Mouse (Mus musculus): ENCODE measurements around the gene Iars. TPM values are rescaled to one million over a fixed set of nuclear protein-coding genes. Genes with fewer than 3 reads are reported as not detected.
A peak's percentile ranks its signal among the peaks of the same experiment; 100 is the strongest.

Gene Iars
- 59.9 and 72.4 TPM in 2 replicates for polyA plus RNA-seq (2015; fragmentation: Nextera tagmentation; extraction: Ambion mirVana)

- 6% methylated on average over 26 of the region's 26 CpGs for WGBS
- Histone ChIP-seq H3K4me1 (peaks cover 25% of the 10 kb centered on the region), H3K27me3 (no peaks in the 10 kb centered on the region), H3K4me3 (peak within 1 kb of the TSS; percentile 93), H3K27ac (peak within 1 kb of the TSS; percentile 33; the same call in 1 of the 2 replicates), H3K4me2 (peak within 1 kb of the TSS; percentile 85), H3K9ac (peak within 1 kb of the TSS; percentile 84), H3K36me3 (ENCODE audit: poor library complexity, severe bottlenecking) (peaks cover 26% of the 10 kb centered on the region), H3K9me3 (replicated peaks) (no peaks in the 10 kb centered on the region)
- peak; percentile 100 for ATAC-seq
Measured at GRCm38 (mm10) chr13:49681351-49682232, at the start of gene Iars. Iars (plus strand) TSS chr13:49682100.

DNA sequence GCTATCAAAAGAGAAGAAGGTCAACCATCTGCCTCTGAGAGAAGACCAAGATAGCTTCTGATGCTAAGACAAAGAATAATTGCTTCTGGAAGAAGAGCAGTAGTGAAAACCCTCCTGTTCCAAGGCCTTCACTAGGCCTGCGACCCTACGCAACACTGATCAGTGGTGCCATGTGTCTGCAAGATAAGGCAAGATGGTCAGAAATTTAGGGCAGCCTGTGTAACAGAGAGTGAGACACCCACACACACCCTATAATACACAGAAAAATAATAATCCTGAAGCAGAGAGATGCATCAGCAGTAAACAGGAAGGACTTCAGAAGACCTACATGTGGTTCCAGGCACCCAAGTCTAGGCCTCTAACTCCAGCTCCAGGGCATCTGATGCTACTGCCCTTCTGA, 41.9 kb upstream of the Iars start:
- Histone ChIP-seq H3K4me2 (no peak overlapping the region), H3K27ac (no peak overlapping the region), H3K4me1 (no peaks in the 10 kb centered on the region), H3K27me3 (no peaks in the 10 kb centered on the region), H3K36me3 (ENCODE audit: poor library complexity, severe bottlenecking) (no peaks in the 10 kb centered on the region), H3K9me3 (replicated peaks) (no peaks in the 10 kb centered on the region), H3K4me3 (no peak overlapping the region), H3K9ac (no peak overlapping the region)
- 98% methylated on average over 2 of the region's 2 CpGs for WGBS
- no peak for ATAC-seq

DNA sequence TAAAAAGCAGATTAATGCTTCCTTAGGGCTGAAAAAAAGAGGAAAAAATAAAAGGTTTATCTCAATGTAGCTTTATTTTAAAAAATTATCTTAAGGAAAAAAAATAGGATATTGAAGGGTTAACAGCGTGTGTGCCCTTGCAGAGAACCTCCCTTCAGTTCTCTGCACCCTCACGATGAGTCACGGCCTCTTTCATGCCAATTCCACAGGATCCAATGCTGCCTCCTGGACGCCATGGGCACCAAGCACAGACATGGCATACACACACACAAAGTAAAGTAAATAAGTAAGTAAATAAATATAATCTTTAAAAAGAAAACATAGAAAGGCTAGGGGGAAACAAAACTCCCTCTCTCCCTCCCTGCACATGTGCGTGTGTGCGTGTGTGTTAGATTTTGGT, 39.2 kb upstream of the Iars start:
- no peak overlapping the region for H3K4me2 ChIP-seq
- no peaks in the 10 kb centered on the region for H3K4me1 ChIP-seq
- 74% methylated on average over 6 of the region's 6 CpGs for WGBS
- no peak overlapping the region for H3K9ac ChIP-seq
- no peaks in the 10 kb centered on the region for H3K36me3 ChIP-seq (ENCODE audit: poor library complexity, severe bottlenecking)
- H3K27me3 ChIP-seq = no peaks in the 10 kb centered on the region
- ATAC-seq = no peak
- H3K4me3 ChIP-seq = no peak overlapping the region
- H3K27ac ChIP-seq = no peak overlapping the region
- H3K9me3 ChIP-seq (replicated peaks) = no peaks in the 10 kb centered on the region

GRCm38 (mm10) chr13:49643669-49644362, 38.1 kb upstream of the Iars start:
- Histone ChIP-seq H3K27me3 (no peaks in the 10 kb centered on the region), H3K9me3 (replicated peaks) (no peaks in the 10 kb centered on the region), H3K36me3 (ENCODE audit: poor library complexity, severe bottlenecking) (no peaks in the 10 kb centered on the region), H3K27ac (no peak overlapping the region), H3K4me2 (no peak overlapping the region), H3K9ac (no peak overlapping the region), H3K4me1 (no peaks in the 10 kb centered on the region), H3K4me3 (no peak overlapping the region)
- no peak for ATAC-seq

DNA sequence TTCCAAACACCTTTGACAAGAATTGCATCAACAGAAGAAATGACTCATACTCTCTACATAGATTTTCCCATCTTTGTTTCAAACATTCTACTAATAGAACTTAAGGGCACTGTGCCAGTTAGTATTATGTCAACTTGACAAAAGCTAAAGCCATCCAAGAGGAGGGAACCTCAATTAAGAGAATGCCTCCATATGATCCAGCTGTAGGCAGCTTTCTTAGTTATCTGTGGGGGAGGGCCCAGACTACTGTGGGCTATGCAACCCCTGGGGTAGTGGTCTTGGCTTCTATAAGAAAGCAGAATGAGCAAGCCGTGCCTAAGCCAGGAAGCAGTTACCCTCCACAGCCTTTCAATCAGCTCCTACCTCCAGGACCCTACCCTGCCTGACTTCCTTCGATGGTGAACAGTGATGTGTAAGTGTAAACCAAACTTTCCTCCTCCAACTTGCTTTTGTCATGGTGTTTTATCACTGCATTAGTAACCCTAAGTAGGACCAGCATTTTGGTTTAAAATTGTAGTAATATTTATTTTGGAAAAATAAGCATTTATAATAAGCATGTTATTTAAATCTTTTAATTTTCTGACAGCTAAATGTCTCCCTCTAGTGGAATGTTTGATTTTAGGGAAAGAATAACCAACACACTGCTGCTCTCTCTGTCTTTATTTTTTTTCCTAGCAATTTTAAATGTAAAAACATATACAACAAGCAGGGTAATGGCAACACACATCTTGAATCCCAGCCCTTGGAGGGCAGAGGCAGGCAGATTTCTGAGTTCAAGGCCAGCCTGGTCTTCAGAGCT, 37.0 kb upstream of the Iars start:
- 69% methylated on average over 2 of the region's 2 CpGs for WGBS
- H3K36me3 ChIP-seq (ENCODE audit: poor library complexity, severe bottlenecking) = no peaks in the 10 kb centered on the region
- no peak overlapping the region for H3K4me2 ChIP-seq
- no peak overlapping the region for H3K4me3 ChIP-seq
- H3K27me3 ChIP-seq = no peaks in the 10 kb centered on the region
- ATAC-seq = peak; percentile 41; the same call in 1 of the 2 replicates
- H3K27ac ChIP-seq = no peak overlapping the region
- H3K9me3 ChIP-seq (replicated peaks) = no peaks in the 10 kb centered on the region
- no peak overlapping the region for H3K9ac ChIP-seq
- no peaks in the 10 kb centered on the region for H3K4me1 ChIP-seq

- Histone ChIP-seq H3K36me3 (ENCODE audit: poor library complexity, severe bottlenecking) (no peaks in the 10 kb centered on the region), H3K4me2 (no peak overlapping the region), H3K27me3 (no peaks in the 10 kb centered on the region), H3K9ac (no peak overlapping the region), H3K9me3 (replicated peaks) (no peaks in the 10 kb centered on the region), H3K4me1 (no peaks in the 10 kb centered on the region), H3K4me3 (no peak overlapping the region), H3K27ac (no peak overlapping the region)
- ATAC-seq = no peak
- 92% methylated on average over 1 of the region's 1 CpGs for WGBS
Measured at GRCm38 (mm10) chr13:49646019-49646418, 35.9 kb upstream of the Iars start.

DNA sequence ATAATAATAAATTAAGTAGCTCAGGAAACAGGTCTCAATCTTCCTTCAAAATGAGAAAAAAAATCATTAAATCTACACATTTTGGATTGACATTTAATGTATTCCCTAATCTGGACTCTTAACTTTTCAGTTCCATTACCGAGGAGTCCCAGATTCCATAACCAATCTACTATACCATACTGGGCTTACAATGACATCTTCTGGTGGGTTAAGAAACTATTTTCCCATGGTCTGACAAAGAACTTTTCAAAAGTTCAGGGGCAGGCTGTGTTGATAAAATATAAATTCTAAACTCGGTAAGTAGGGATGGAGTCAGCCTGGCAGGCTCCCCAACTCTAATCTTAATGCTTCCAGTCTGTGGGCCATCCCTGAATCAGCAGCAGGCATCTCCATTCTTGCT, 30.8 kb upstream of the Iars start:
- H3K9ac ChIP-seq = no peak overlapping the region
- H3K27ac ChIP-seq = no peak overlapping the region
- no peaks in the 10 kb centered on the region for H3K27me3 ChIP-seq
- WGBS = 38% methylated on average over 2 of the region's 2 CpGs
- H3K9me3 ChIP-seq (replicated peaks) = no peaks in the 10 kb centered on the region
- H3K4me1 ChIP-seq = peaks cover 20% of the 10 kb centered on the region
- peak overlapping the region; percentile 84; the same call in 1 of the 2 replicates for H3K4me2 ChIP-seq
- peaks cover under 1% of the 10 kb centered on the region; the same call in 1 of the 2 replicates for H3K36me3 ChIP-seq (ENCODE audit: poor library complexity, severe bottlenecking)
- ATAC-seq = no peak
- 0 out of 2 replicates have a peak overlapping the region, but pooled peaks have one; percentile 85 for H3K4me3 ChIP-seq

- under 1% methylated on average over 4 of the region's 4 CpGs for WGBS
Measured at GRCm38 (mm10) chr13:49651781-49652351, 30.0 kb upstream of the Iars start.

DNA sequence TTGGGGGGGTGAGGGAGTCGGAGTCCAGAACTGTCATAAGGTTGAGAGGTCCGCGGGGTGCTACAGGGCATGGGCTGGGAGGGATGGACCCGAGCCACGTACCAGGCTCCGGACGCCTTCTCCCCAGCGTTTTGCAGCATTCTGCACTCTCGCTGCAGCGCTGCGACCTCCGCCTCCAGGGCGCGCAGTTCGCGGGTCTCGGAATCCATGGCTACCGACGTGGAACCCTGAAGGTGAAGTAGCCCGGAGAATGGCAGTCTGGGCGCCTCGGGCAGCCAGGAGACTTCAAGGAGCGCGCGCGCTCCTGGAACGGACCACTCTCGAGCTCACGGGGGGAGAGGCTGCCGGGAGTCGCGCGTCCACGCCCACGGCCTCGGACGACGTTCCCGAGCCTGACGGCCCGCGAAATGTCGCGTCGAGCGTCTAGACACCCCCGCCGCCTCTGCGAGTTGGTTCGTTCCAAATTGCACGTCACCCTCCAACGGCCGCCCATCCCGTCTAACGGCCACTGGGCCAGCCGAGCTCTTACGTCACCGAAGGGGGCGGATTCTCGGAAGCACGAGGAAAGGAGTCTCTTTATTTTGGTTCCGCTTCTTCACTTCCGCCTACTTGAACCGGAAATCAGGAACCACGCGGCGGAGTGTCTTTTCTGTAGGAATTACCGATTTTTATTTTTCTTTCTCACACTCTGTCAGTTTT, 29.3 kb upstream of the Iars start, which contains the start of the genes Cenpp and Nol8:
Gene Cenpp, minus strand, starts transcription at position 305 of the 699 bp plus-strand sequence.
Gene Nol8, plus strand, starts transcription at position 598 of the 699 bp plus-strand sequence.
- Histone ChIP-seq H3K4me1 (peaks cover 20% of the 10 kb centered on the region), H3K4me3 (peak within 1 kb of the TSS; percentile 85), H3K36me3 (ENCODE audit: poor library complexity, severe bottlenecking) (peaks cover 8% of the 10 kb centered on the region), H3K9me3 (replicated peaks) (no peaks in the 10 kb centered on the region), H3K27ac (peak within 1 kb of the TSS; percentile 25; the same call in 1 of the 2 replicates), H3K4me2 (peak within 1 kb of the TSS; percentile 84), H3K9ac (peak within 1 kb of the TSS; percentile 72), H3K27me3 (no peaks in the 10 kb centered on the region)
- WGBS = under 1% methylated on average over 61 of the region's 68 CpGs
- peak; percentile 99 for ATAC-seq

More at GRCm38 (mm10) chr13:49651781-49652351, 30.0 kb upstream of the Iars start:
- Histone ChIP-seq H3K4me1 (peaks cover 20% of the 10 kb centered on the region), H3K9me3 (replicated peaks) (no peaks in the 10 kb centered on the region), H3K27ac (no peak overlapping the region), H3K27me3 (no peaks in the 10 kb centered on the region), H3K9ac (peak overlapping the region; percentile 72), H3K4me3 (peak overlapping the region; percentile 85), H3K4me2 (peak overlapping the region; percentile 84), H3K36me3 (ENCODE audit: poor library complexity, severe bottlenecking) (peaks cover 4% of the 10 kb centered on the region)
- no peak for ATAC-seq

DNA sequence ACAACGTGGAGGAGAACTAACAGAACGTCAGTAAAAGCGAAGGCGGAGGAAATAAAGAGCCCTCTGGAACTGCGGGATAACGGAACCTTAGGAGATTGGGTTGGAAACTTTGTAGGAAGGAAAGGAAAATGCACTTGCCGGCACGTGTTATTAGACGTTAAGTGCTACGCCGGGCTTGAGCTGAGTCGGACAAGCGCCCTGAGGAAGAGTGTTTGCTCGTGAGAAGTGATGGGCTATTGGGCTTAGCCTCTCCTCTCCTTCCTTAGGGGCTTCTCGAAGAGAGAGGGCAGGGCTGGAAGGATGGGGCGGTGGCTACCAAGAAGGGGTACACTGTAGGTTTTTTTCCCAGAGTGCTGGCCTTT, 28.7 kb upstream of the Iars start:
- no peaks in the 10 kb centered on the region for H3K27me3 ChIP-seq
- 0% methylated on average over 16 of the region's 16 CpGs for WGBS
- H3K36me3 ChIP-seq (ENCODE audit: poor library complexity, severe bottlenecking) = peaks cover 8% of the 10 kb centered on the region
- peak overlapping the region; percentile 72 for H3K9ac ChIP-seq
- H3K4me2 ChIP-seq = peak overlapping the region; percentile 68
- H3K27ac ChIP-seq = peak overlapping the region; percentile 25; the same call in 1 of the 2 replicates
- H3K4me3 ChIP-seq = peak overlapping the region; percentile 85
- H3K4me1 ChIP-seq = peaks cover 20% of the 10 kb centered on the region
- peak; percentile 77 for ATAC-seq
- no peaks in the 10 kb centered on the region for H3K9me3 ChIP-seq (replicated peaks)

GRCm38 (mm10) chr13:49677793-49678192, 4.1 kb upstream of the Iars start:
- no peak overlapping the region for H3K4me3 ChIP-seq
- H3K4me1 ChIP-seq = peaks cover 10% of the 10 kb centered on the region
- peaks cover 54% of the 10 kb centered on the region for H3K36me3 ChIP-seq (ENCODE audit: poor library complexity, severe bottlenecking)
- no peak overlapping the region for H3K4me2 ChIP-seq
- no peak overlapping the region for H3K9ac ChIP-seq
- no peak overlapping the region for H3K27ac ChIP-seq
- no peaks in the 10 kb centered on the region for H3K27me3 ChIP-seq
- WGBS = 97% methylated on average over 2 of the region's 2 CpGs
- ATAC-seq = no peak
- no peaks in the 10 kb centered on the region for H3K9me3 ChIP-seq (replicated peaks)
